Mouse (Mus musculus) layer of hippocampus, adult 9-10 months (tissue): Measurements from ENCODE around the gene Prkd3.

Experiments used
- DNase-seq: peaks from one replicate; pipeline ENCODE4 v3.0.0; 2022; ENCODE audit warnings: low spot score

Prkd3 gene

DNA sequence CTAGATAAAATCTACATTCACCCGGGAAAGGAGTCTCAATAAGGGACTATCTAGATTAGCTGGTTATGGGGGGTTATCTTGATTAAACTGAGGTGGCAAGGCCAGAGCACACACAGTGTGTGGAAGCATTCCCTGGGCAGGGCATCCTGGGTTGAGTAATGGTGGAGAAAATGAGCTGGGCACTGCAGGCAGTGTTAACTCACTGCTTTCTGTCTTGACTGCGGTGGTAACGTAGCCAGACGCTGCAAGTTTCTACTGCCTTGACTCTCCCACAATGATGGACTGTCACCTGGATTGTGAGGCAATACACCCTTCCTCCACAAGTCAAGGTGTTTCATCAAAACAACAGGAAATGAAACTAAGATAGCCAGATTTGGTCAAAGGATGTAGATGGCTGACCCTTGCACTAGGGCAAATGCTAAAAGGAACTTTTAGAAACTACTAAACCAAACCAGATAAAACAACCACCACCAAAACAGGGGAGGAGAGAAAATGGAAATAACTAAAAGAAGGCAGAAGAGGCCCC is 20.8 kb downstream of the Prkd3 start:
- no peak for DNase-seq

DNA sequence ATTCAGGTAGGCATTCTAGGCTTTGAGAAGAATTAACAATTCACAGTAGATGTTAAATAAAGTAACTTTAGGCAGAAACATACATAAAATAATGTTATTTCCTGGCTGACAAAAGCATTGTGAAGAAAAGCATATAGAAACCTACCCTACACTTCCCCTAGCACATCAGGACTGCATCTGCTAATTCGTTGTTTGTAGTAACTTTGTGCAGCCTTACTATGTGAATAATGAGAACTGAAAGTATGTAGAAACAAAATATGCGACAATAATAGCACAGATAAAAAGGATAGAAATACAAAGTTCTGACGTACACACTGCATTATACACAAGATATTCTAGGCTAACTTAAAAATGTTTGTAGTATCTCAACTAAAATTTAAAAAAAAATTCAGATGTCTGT is 21.4 kb downstream of the Prkd3 start:
- DNase-seq, result no peak

DNA sequence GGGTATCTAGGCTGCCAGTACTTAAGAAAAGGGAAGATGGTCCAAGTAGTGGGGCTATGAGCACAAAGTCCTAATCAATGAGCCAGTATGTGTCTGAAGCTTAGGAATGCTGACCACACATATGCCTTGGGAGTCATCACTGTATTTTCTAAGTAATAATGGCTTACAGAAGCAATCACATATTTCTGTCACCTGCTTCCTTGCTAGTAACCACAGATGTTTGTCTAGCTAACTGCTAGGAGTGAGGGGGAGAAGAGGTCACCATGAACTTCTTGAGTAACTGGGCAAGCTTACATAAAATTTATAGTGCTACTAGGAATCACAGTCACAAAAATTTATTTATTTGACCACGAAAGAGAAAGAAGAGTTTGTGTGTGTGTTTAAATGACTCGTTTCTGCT is 22.5 kb downstream of the Prkd3 start:
- DNase-seq, result no peak

DNA sequence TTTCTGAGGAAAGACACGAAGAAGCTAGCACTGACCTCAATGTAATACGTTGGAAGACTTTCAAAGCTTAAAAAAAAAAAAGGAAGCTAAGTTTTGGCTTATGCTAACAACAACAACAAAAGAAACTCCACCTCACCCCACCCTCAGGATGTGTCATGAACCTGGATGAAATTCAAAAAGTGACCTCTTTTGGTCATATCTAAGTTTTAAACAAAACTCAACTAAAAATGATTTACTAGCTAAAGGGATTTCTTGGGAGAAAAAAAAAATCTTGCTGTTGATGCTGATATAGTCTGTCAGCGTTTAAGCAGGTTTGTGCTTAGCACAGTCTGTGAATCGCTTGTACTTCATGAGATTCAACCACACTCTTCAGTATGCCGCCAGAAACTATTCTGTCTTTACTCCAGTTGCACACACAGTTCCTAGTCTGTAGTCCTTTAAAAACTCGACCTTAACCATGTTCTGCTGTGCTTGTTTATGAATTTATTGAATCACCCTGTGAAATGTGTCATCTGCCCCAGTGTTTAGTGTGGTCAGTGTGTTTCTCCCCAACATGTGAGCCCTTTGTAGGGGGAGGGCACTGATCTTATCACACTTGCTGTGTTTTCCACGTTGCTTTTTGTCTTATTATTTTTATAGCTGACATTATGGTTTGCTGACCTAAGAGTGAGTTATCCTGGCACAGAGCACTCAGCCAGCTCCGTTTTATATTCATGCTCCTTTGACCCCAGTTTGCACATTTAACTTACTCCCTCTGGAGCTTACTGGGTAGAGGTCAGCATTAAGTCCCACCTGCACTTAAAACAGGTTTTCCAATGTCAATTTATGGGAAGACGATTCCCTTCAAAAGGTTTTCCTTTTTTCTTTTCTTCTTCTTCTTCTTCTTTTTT is 25.4 kb downstream of the Prkd3 start:
- no peak for DNase-seq

DNA sequence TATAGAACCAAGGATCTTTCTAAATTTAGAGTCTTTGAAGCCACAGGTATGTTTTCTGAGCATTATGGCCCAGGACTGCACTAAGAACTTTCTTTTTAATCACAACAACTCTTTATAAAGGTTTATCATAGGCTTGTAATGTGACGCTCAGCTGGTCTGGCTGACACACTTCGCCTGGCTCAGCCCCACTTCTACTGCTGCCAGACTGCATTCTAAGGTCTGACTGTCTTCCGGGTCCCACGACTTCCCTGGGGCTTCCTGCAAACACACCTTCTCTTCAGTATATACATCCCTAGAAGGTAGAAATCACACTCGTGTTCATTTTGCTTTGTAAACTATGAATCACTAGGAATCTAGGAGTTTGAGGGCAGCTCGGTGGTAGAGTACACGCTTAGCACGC is 26.2 kb downstream of the Prkd3 start:
- no peak for DNase-seq

DNA sequence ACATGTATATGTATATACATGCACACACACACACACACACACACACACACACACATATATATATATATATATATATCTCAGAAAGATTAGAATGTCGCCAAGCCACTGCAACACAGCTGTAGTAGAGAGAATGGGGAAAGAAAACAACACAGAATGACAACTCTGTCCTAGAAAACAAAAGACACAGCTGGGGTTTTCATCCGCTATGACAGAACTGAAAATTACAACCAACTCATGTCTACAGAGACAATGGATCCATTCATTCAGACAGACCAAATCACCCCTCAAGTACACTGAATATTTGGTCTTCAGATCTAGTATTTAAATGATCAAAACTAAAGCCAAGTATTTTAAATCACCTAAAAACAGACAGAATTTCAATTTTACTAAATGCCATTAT is 26.9 kb downstream of the Prkd3 start:
- no peak for DNase-seq

DNA sequence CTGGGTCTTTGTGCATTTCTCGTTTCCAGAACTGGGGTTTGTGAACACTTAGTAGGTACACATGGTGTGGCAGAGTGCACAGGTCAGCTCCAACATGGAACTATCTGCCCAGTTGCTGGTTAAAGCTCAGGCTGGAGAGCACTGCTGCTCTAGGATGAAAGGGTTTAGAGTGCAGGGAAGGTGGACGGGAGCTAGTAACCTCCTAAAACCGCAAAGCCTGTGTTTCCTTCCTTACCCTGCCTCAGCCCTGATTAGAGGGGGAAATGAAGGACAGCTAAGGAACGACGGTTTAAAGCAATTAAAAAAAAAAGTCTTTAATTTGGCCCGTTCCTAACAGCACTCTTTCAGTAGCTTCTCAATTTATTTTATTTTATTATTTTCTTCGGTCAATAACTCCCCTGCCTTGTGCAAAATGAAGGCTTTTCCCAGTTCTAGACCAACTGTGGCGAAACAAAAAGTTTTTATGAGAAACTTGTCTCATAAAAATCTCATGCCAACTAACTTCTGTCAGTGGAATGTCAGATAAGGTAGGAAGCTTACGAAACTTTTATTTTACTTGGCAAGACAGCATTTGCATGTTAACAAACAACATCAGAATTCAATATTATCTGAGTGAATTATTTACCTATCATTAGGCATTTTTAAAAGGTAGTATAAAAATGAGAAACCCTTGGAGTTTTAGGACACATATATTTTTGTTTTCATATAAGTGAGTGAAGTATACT is 28.2 kb downstream of the Prkd3 start:
- no peak for DNase-seq

DNA sequence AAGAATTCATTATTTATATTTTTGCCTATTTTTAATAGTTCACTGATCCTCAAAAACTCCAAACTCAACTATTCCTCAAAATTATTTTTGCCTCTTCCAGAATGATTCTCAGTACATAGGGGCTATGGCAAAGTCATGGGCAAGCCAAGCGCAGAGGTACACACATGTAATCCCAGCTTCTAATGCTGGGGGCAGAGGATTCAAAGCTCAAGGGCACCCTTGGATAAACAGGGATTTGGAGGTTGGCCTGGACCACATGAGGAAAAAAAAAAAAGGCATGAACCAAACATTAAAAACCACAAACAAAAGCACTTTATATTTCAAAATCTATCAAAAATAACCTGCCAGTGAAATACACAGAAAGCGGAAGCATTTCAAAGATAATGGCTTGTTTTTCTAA is 29.1 kb downstream of the Prkd3 start:
- DNase-seq, result no peak

DNA sequence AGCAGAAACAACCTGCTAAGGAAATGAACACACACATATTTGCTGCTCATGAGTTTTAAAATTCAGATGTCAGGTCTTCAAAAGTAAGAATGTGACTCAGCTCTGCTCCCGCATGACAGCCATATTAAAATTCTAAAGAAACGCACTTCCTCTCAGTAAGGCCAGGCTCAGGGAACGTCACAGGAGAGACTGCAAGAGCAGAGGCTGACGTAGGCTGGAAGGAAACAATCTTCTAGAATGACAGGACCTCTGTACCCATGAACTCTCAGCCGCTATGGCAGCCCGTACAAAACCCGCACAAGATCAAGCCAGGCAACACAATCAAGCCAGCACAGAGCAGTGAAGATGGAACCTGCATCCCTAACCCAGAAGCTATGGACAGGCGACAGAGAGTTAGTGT is 31.6 kb downstream of the Prkd3 start:
- DNase-seq, result no peak

DNA sequence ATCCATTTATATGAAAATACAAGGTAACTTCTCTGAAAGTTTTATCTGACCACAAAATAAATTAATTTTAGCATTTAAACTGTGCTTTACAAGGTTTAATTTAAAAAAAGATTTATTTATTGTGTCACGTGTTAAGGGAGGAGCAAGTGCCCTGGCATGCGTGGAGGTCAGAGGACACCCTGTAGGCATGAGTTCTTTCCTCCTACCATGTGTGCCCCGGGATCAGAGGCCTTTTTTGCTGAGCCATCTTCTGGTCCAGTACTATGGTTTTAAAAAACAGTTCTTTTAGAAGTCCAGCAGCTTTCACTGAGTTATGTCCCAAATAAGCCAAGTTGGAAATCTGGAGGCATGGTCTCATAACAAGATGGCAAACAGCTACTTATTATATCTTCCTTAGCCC is 36.9 kb downstream of the Prkd3 start:
- no peak for DNase-seq

DNA sequence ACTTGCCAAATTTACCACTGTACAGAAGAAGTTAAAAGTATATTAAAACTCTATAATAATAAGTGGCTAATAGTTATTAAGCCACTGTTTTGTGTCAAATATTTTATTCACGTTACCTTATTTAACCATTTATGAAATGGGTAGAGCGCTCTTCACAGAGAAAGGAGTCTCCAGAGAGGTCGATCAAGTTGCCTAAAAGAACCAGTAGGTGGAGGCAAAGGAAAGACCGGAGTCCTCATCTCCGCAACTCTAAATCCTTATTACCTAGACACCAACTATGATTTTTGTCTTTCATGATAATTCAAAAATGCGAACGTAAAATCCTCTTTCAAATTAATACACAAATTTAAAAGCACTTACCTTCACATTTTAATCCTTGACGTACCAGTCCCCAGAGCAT is 37.5 kb downstream of the Prkd3 start:
- DNase-seq, result no peak

DNA sequence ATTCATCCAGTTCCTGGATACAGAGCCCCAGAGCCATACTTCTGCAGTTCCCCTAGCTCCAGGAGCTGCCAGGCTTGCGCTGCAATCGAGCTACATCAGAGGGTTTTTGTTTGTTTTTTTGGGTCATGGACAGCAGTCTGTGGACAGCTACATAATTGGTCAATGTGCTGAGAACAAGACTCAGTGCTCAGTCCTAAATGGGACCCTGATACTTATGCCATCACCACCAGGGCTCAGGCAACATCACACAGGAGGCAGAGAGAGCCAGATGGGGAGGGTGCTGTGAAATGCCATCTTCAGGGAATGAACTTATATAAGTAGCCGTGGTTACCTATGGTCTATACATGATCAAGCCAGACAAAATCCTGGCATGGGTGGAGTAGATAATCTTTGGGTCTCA is 52.1 kb downstream of the Prkd3 start:
- no peak for DNase-seq

DNA sequence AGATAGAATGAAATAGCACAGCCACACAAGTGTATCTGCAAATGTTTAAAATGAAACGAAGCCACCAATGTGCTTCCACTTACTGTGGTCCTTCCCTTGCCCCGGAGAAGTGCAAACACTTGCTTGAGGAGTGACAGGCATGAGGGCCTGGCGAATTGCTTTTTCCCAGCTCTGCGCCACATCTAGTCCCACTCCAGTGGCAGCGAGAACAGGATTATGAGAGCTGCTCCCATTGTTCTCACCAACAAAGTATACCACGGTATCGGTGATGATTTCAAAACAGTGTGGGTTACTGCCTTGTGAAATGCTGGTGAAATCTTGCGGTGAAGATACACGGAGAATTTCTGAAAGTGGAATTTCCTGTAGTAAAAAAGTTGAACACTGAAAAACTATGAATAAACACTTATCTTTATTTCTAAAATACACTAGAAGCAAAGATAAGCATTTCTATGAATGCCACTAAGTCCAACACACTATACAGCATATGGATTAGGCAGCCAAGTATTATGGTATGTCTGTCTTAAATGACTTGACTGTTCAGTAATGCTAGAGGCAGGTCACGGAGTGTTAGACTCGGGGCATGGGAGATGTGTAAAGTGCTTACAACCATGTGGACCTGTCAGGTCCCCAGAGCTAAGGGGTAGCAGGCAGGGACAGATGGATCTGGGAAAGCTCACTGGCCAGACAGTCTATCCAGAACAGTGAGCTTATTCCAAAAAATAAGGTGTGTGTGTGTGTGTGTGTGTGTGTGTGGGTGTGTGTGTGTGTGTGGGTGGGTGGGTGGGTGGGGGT is 54.3 kb downstream of the Prkd3 start:
- no peak for DNase-seq

DNA sequence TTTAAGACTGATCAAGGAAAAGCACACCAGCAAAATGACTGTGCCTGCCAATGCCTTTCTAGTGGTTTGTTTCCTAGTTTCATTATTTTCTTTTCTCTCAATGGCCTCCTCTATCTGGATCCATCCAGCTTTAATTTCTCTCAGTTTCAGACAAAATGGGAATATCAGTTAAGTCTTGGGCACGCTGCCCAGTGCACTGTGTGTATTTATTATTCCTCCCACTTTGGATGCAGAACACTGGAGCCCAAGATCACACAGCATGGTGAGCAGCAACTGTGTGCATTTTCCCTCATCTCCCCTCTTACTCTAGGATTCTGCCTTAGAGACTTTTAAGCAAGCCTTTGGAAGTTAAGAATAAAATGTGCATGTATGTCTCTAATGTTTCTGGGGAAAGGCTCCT is 56.2 kb downstream of the Prkd3 start:
- DNase-seq, result peak; percentile 30

DNA sequence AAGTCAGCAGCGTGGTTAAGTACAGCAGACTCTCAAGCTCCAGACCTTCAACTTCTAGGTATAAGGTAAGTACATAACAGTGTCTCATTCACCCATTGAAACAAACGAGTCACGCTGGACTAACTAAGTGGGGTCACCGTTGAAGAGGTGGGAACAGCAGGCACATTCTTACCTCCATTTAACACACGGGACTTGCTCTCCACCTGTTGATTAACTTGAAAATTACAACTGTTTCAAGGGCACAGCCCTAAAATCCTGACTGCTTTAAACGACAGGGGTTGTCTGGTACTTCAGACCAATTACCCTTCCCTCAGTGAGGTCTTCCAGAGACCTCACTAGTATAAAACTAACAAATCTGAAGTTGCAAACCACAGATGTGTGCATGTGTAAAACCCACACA is 61.1 kb downstream of the Prkd3 start:
- DNase-seq, result no peak

DNA sequence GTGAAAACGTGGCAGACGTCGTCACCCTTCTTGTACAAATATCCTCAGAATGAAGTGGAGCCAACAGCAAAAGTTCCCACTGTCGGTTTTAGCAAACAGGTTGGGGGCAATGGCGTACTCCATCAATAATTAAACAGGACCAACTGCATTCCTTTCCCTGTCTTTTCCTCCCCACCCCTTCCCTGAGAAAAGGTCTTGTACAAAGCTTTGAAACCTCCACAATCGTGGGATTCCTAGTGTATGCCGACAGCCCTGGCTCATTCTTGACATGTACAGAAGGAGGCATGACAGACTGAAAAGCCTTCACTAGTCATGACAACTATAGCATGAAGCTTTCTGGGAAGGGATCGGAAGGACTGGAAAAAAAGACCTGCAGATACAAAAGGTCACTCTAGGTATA is 67.4 kb downstream of the Prkd3 start:
- DNase-seq, result no peak

DNA sequence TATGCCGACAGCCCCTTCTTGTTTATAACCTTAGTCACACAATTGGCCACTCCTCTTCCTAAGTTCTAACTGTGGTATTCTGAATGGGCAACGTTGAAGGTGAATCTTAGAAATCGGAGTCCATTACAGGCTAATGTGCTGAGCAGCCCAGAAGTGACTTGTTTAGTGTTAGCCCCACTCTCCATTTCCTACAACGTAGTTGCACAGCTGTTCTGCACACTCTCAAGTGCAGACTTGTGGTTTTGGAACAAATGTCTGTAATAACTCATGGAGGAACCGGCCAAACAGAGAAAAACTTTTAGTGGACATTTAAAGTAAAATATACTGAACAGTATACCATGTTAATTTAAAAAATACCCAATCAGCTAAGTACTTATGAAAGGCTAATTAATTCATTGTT is 68.5 kb downstream of the Prkd3 start:
- DNase-seq, result no peak

DNA sequence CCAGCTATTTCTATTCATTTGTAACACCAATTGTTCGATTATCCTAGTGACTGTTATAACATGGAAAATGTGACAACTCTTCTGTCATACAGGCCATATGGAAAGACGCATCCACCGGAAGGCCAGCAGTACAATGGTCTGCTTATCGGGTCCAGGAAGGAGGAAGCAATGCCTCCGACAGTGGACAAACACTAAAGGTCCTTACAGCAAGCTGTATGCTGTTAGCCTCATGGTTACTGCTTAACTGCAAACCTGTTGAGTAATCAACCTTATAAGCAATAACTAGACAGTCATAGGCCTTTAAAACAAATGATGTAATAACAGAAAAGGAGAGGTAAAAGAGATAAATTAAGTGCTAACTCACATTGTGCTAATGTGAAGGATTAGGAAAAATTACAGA is 69.4 kb downstream of the Prkd3 start:
- DNase-seq, result no peak

DNA sequence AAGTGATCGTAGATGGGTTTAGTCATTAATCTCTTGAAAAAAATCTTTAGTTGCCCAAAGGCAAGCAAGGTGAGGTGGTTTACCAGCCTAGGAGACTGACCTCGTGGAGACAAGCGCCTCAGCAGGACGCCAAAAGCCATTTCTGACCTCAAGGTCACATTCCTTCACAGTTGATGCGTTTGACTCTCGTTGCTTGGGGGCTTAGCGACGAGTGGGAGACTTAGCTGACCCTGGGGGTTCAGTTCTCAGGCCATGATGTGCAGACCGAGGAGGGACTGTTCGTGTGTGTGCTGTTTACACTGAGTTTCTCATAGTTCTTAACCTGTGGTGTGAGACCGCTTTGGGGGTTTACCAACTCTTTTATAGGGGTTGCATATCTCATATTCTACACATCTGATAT is 78.0 kb downstream of the Prkd3 start:
- DNase-seq, result no peak

DNA sequence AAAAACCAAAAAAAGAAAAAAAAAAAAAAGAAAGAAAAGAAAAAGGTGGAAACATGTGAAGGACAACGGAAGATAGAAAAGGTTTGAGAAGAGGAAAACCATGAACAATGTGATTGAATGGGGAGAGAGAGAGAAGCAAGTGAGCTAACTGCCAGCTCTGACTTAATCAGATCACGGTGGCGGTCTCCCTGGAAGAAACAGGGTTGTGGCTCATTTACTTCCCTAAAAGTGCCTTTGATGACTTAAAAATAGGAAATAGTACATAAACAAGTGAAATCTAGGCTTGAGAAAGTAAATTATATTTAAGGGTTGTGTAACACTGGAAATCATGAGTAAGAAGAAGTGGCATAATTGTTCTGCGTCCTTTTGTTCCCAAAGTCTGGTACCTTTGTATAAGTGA is 81.7 kb downstream of the Prkd3 start:
- no peak for DNase-seq

DNA sequence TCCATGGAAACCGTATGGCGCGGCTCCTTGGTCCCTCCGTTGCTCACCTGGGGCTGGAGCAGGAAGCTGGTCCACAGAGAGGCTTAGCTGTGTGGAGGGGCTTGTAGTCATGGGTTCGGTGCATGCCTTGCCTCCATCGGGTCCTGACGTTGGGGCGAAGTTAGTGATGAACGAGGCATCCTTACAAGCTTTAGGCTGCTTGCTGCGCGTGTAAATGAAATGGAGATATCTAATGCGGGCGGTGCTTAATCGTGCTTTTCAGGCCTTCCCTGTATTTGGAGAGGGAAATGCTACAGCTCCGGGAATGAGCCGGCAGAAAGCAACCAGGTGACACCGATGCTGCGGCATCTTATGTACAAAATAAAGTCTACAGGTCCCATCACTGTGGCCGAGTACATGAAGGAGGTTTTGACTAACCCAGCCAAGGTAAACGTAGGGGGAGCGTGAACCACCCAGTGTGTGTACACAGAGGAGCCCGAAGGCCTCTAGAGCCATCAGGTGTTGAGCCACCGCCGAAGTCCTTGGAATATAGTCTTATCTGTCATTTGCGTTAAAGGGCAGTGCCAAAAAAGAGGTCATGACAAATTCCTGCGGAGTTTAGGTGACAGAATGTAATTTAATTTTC is 83.3 kb downstream of the Prkd3 start:
- no peak for DNase-seq
